Mouse (Mus musculus) G1E (cell line): ENCODE measurements at regions not wholly inside any gene's neighbourhood (a gene's known extent, or its start where the extent isn't known, plus 50 kb on each side); places are given as distances from the start of the nearest gene placed in this dataset.

ENCODE experiments used
- ATAC-seq: 2 replicates; pipeline ENCODE4 v1.8.0; 2016; ENCODE audit warnings: mild to moderate bottlenecking; ENCODE audit not compliant: insufficient number of reproducible peaks, poor library complexity, low FRiP score, severe bottlenecking; ENCODE audit errors: extremely low read depth
- DNase-seq: peaks from one replicate; pipeline ENCODE4 v3.0.0; 2012; ENCODE audit warnings: low spot score
- H3K27me3 ChIP-seq: 2 replicates; pipeline ENCODE4 v1.6.1; 2012; ENCODE audit warnings: mild to moderate bottlenecking, low read length, inconsistent platforms; ENCODE audit not compliant: insufficient read depth
- H3K36me3 ChIP-seq: replicated peaks from 2 replicates; pipeline ENCODE3; 2012; ENCODE audit warnings: mild to moderate bottlenecking, inconsistent platforms
- H3K4me1 ChIP-seq: 2 replicates; pipeline ENCODE4 v1.6.1; 2012; ENCODE audit warnings: low read depth, low read length, inconsistent platforms, mixed read lengths; ENCODE audit not compliant: insufficient read depth
- H3K4me3 ChIP-seq: 2 replicates; pipeline ENCODE4 v1.5.1; 2012; ENCODE audit warnings: low read depth, mild to moderate bottlenecking, inconsistent platforms, low read length, moderate library complexity, mixed read lengths
- H3K9me3 ChIP-seq: replicated peaks from 2 replicates; pipeline ENCODE4 v1.6.1; 2012; ENCODE audit warnings: inconsistent platforms
- CTCF ChIP-seq: IDR thresholded peaks from 2 replicates; pipeline ENCODE4 v1.5.1; 2012; ENCODE audit warnings: low read depth, low read length, inconsistent platforms, mixed read lengths
- GATA1 ChIP-seq: IDR thresholded peaks from 2 replicates; pipeline ENCODE4 v1.6.1; 2012; ENCODE audit warnings: borderline replicate concordance, low read length, inconsistent platforms, mixed read lengths
- GATA2 ChIP-seq: IDR thresholded peaks from 2 replicates; pipeline ENCODE4 v1.6.1; 2012; ENCODE audit warnings: low read depth, low read length, inconsistent platforms, borderline replicate concordance
- POLR2AphosphoS5 ChIP-seq: IDR thresholded peaks from 2 replicates; pipeline ENCODE4 v1.6.1; 2012; ENCODE audit warnings: low read depth, low read length, inconsistent platforms; ENCODE audit not compliant: insufficient replicate concordance
- TAL1 ChIP-seq: conservative IDR thresholded peaks from 2 replicates; pipeline ENCODE4 v1.6.1; 2012; ENCODE audit warnings: low read depth, low read length, inconsistent platforms, mixed read lengths

DNA sequence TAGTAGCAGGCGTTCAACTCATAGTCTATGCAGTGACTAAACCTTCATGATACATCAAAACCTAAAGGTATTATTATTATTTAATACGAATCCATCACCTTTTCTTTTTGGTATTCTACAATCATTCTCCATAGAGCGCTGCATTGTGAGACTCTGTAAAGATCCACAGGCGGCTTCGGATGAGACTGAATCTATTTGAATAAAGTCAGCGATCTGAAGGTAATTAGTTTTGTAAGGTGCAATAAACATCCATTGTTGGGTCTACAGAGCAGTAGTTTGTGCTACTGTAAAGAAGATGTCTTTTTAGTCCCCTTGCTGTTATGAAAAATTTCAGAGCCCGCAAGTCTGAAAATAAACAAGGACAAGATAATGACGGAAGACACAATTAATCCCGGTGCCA, 168.9 kb upstream of the Nr5a2 start:
- no peak for TF ChIP-seq CTCF
- TF ChIP-seq POLR2AphosphoS5: no peak
- no peak for TF ChIP-seq GATA1
- TF ChIP-seq GATA2: no peak
- TF ChIP-seq TAL1: no peak
- Histone ChIP-seq H3K9me3 (peaks cover 55% of the 10 kb centered on the region), H3K4me3 (no peak overlapping the region), H3K36me3 (no peaks in the 10 kb centered on the region), H3K27me3 (no peaks in the 10 kb centered on the region), H3K4me1 (no peaks in the 10 kb centered on the region)
- no peak for ATAC-seq
- DNase-seq: no peak

DNA sequence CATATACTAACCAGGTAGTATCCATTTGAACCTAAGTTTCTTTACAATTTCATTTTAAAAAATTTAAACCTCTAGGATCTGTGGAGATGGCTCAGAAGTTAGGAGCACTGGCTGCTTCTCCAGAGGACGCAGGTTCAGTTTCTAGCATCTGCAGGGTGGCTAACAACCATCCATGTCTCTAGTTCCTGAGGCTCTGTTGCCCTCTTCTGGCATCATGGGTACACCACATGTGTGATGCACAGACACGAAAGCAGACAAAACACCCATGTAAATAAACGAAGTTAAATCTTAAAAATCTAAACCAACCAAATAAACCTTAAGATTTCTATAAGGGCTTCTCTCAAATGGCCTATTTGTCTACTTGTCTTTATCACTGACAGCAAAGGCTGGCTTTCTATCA, 157.6 kb upstream of the Nr5a2 start:
- no peak overlapping the region for H3K4me3 ChIP-seq
- ATAC-seq: no peak
- no peaks in the 10 kb centered on the region for H3K36me3 ChIP-seq
- peaks cover 27% of the 10 kb centered on the region for H3K9me3 ChIP-seq
- no peaks in the 10 kb centered on the region for H3K27me3 ChIP-seq
- DNase-seq: no peak
- TF ChIP-seq POLR2AphosphoS5 (no peak), GATA2 (no peak), CTCF (no peak), TAL1 (no peak), GATA1 (no peak)
- no peaks in the 10 kb centered on the region for H3K4me1 ChIP-seq

DNA sequence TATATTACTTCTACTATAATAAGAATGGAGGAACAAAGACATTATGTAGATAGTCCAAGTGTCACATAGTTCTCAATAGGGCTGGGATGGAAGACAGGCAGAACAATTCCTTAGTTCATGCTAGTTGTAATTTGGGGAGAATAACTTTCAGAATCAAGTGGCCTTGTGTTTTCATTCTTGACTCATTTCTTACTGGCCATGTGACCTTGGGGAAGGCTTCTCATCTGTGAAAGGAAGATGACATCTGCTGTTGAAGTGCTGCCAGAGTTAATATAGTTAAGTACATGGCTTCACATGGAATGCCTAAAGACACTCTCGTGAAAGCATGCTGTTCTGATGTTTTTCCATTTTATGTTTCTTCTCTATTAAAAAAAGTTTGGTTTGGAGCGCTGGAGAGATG, 146.2 kb upstream of the Nr5a2 start:
- TF ChIP-seq GATA2 (no peak), TAL1 (no peak), GATA1 (no peak), CTCF (no peak), POLR2AphosphoS5 (no peak)

DNA sequence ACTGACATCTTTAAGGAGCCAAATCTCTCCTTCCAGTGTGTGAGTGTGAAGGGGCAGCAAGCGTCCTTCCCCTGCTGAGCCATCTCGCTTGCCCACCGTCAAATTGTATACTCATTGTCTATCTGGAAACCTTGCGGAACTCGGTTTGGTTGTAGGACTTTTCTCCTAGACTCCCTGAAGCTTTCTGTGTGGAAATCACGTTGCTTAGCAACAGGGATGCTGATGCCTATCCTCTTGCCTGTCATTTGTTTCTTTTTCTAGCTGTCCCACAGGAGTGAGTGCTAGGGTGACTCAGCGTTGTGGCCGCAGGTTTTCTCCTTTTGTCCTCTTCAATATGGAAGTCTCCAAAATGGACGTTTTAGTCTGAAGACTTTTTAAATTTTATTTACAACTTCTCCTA, 131.5 kb upstream of the Nr5a2 start:
- no peak for TF ChIP-seq GATA1
- no peak for TF ChIP-seq CTCF
- TF ChIP-seq TAL1: no peak
- no peak for TF ChIP-seq POLR2AphosphoS5
- TF ChIP-seq GATA2: no peak
- Histone ChIP-seq H3K9me3 (peaks cover 29% of the 10 kb centered on the region), H3K27me3 (no peaks in the 10 kb centered on the region), H3K36me3 (no peaks in the 10 kb centered on the region), H3K4me3 (no peak overlapping the region), H3K4me1 (no peaks in the 10 kb centered on the region)
- ATAC-seq (no peak), DNase-seq (no peak)

More for the DNA sequence above, 146.2 kb upstream of the Nr5a2 start:
- H3K4me3 ChIP-seq: no peak overlapping the region
- ATAC-seq (no peak), DNase-seq (no peak)
- no peaks in the 10 kb centered on the region for H3K4me1 ChIP-seq
- H3K27me3 ChIP-seq: no peaks in the 10 kb centered on the region
- H3K9me3 ChIP-seq: peaks cover 30% of the 10 kb centered on the region
- H3K36me3 ChIP-seq: no peaks in the 10 kb centered on the region

DNA sequence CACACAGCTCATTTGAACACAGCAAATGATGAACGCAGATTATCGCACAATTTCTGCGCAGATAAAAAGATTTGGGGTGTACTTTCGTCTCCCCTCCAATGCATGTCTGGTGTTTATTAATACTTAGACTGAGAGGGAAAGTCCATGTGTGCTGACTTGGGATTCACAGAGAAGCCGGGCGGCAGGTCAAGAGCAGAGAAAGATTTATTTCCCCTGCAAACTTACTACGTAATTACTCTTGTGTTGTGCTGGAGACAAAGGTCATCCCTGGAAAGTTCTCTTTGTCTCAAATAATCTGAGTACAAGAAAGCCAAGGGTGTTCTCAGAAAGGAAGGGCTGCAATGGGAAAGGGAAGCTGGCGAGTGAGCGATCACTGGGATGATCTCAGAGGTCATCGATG, 127.9 kb upstream of the Nr5a2 start:
- H3K4me3 ChIP-seq: no peak overlapping the region
- H3K4me1 ChIP-seq: no peaks in the 10 kb centered on the region
- no peak for ATAC-seq
- DNase-seq: no peak
- H3K27me3 ChIP-seq: no peaks in the 10 kb centered on the region
- peaks cover 30% of the 10 kb centered on the region for H3K9me3 ChIP-seq
- TF ChIP-seq TAL1: no peak
- TF ChIP-seq GATA1: no peak
- no peak for TF ChIP-seq POLR2AphosphoS5
- no peak for TF ChIP-seq GATA2
- no peak for TF ChIP-seq CTCF
- H3K36me3 ChIP-seq: no peaks in the 10 kb centered on the region

DNA sequence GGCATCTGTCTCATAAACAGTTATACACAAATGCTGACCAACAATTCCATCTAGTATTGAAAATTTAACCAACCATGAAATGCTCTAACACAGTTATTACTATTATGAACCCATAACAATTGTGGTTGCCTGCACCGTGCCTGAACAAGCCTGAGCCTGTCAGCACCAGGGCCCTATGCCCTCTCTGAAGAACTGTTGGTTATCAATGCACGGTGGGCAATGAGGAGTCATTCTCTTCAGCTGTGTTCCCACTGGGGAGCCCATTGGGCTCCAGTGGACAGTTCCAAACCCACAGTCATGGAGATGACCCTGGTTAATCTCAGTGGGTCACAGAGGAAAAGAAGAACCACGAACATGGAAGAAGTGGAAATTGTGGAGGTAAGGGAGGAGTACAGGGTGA, 126.5 kb upstream of the Nr5a2 start:
- H3K4me1 ChIP-seq: no peaks in the 10 kb centered on the region
- no peak for ATAC-seq
- no peak overlapping the region for H3K4me3 ChIP-seq
- peaks cover 39% of the 10 kb centered on the region for H3K9me3 ChIP-seq
- no peaks in the 10 kb centered on the region for H3K36me3 ChIP-seq
- TF ChIP-seq GATA2: no peak
- no peak for TF ChIP-seq TAL1
- no peak for TF ChIP-seq GATA1
- no peak for TF ChIP-seq CTCF
- no peak for TF ChIP-seq POLR2AphosphoS5
- H3K27me3 ChIP-seq: no peaks in the 10 kb centered on the region
- no peak for DNase-seq

DNA sequence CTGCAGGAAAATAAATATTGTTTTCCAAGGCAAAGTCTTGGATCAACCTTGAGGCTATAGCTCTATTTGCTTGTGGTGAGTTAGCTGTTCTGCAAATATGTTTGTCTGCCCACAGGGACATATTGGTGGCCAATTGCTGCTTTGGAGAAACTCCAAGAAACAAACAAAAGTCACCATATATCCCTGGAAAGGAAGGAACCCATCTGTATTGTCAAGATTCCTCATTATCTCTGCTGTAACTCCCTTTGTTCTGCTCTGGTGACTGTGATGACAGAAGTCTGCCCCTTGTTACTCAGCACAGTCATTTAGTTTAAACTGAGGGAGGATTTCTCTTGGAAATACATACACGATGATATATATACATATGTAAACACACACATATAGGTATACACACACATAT, 123.3 kb upstream of the Nr5a2 start:
- Histone ChIP-seq H3K27me3 (no peaks in the 10 kb centered on the region), H3K9me3 (peaks cover 58% of the 10 kb centered on the region), H3K4me3 (no peak overlapping the region), H3K4me1 (no peaks in the 10 kb centered on the region), H3K36me3 (no peaks in the 10 kb centered on the region)
- TF ChIP-seq GATA2: no peak
- no peak for TF ChIP-seq POLR2AphosphoS5
- no peak for TF ChIP-seq GATA1
- DNase-seq: no peak
- ATAC-seq: no peak
